Mouse (Mus musculus) lung, adult 10 weeks (tissue): ENCODE results near the gene Snapc5. TPM values are rescaled to one million over a fixed set of nuclear protein-coding genes. Genes with fewer than 3 reads are reported as not detected.

Source experiments
- polyA plus RNA-seq: library from polyadenylated mRNA; stranded (reverse); fragments of 350-450 nt; fragmentation: Illumina TruSeq; extraction: RNeasy Lipid Tissue Mini Kit (QIAGEN cat#74804); gene quantifications from one replicate; pipeline ENCODE4 v1.2.3, GENCODE M21; 2014; ENCODE audit warnings: low read depth, low replicate concordance; ENCODE audit not compliant: insufficient read depth

The Snapc5 gene
- polyA plus RNA-seq = 42.6 TPM

GRCm38 (mm10) chr9:64178974-64179646 lies at the start of gene Snapc5:
Gene Snapc5, plus strand, starts transcription at chr9:64179274.

GRCm38 (mm10) chr9:64172816-64173665 lies 6.0 kb upstream of the Snapc5 start, which contains the start of the genes Zwilch and Rpl4:
Gene Zwilch, minus strand, starts transcription at chr9:64173104.
Gene Rpl4, plus strand, starts transcription at chr9:64173375.

Other genes with a start within 250 kb of the Snapc5 start
- gene Smad6, start 157.2 kb upstream of the Snapc5 start, polyA plus RNA-seq = 53.1 TPM
- 0.32 TPM for gene Lctl, start 62.1 kb upstream of the Snapc5 start, polyA plus RNA-seq
- gene Zwilch, start 6.2 kb upstream of the Snapc5 start, polyA plus RNA-seq = 0.46 TPM
- 757 TPM for gene Rpl4, start 5.9 kb upstream of the Snapc5 start, polyA plus RNA-seq
- gene Uchl4, start 55.9 kb downstream of the Snapc5 start, polyA plus RNA-seq = 0.21 TPM
- gene Map2k1, start 74.4 kb downstream of the Snapc5 start, polyA plus RNA-seq = 42.0 TPM
- 27.4 TPM for gene Tipin, start 102.3 kb downstream of the Snapc5 start, polyA plus RNA-seq
- gene Dis3l, start 162.0 kb downstream of the Snapc5 start, polyA plus RNA-seq = 7.0 TPM
- gene Megf11, start 206.4 kb downstream of the Snapc5 start, polyA plus RNA-seq = 0.12 TPM